Mouse (Mus musculus): Measurements from ENCODE around the gene Etaa1. TPM values are rescaled to one million over a fixed set of nuclear protein-coding genes. Genes with fewer than 3 reads are reported as not detected.
"Not testable (repeated sequence)": the region's sequence is repeated elsewhere in the genome, so short reads cannot be mapped to it uniquely, and the experiment has no call there.

The Etaa1 gene
- polyA plus RNA-seq, 1 experiment from 2014 or later, result 7.9 TPM

DNA sequence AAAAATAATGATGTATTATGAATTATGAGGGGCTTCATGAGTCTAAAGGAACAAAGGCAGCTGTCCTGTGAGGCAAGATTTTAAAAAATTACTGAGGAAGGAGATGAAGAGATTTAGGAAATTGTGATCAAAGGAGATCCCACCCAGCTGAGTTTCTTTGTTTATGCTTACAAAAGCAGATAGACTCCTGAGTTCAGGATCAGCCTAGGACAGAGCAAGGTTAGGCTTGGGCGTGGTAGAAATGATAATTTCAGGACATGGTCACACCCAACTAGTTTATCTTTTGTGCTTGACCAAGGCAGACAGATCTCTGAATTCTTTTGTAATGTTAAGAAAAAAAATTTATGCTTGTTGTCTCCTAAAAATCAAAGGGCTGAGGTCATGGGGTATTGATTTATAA, 37.2 kb downstream of the Etaa1 start:
- no peak for TF ChIP-seq CTCF (IDR thresholded peaks at IDR 0.05)
- CTCF ChIA-PET, result no interaction called here
- in situ Hi-C loops (cut with MboI; ENCODE audit: low pct_unique_long_range_greater_than_20kb), result no loop called here
- H3K27me3 ChIP-seq, result no peaks in the 10 kb centered on the region
- ATAC-seq (no peak), DNase-seq (ENCODE audit: low read depth, low spot score) (no peak)
- POLR2A ChIA-PET, result no interaction called here

DNA sequence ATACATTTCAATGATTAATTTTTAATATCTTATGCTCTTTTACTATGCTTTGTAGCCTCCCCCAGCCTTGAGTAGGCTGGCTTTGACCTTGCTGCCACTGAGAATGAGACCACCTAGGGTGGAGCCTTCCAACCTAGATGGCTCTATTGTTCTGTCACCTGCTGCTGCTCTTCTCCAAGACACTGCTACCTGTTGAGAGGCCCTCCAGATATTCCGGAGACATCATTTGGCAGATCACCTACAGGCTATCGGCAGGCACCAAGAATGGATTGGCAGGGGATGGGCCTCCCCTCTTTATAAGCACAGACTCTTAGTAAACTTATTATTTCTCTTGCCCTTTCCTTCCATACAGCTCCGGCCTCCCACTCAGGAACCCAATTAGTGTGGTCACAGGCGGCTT, 52.7 kb downstream of the Etaa1 start:
- in situ Hi-C loops (cut with MboI; ENCODE audit: low pct_unique_long_range_greater_than_20kb); POLR2A ChIA-PET; ATAC-seq; H3K27me3 ChIP-seq; DNase-seq (ENCODE audit: low read depth, low spot score); CTCF ChIA-PET: not testable (repeated sequence)

Data from Patski (cell line).